Mouse (Mus musculus) midbrain, embryonic 11.5 days (tissue): Measurements from ENCODE around the gene Slc29a2. TPM values are rescaled to one million over a fixed set of nuclear protein-coding genes. Genes with fewer than 3 reads are reported as not detected.

Experiments
- ATAC-seq: fragments of 200-750 bp; cut with Nextera tagmentation; 2 replicates; pipeline ENCODE4 v1.8.0; 2017; ENCODE audit warnings: moderate TSS enrichment, moderate library complexity; ENCODE audit not compliant: low FRiP score
- DNase-seq: peaks from one replicate; pipeline ENCODE4 v3.0.0; 2015; ENCODE audit warnings: low spot score; ENCODE audit errors: missing footprints
- H3K27ac ChIP-seq: fragments of 300-500 bp; sonication (generic); 2 replicates; pipeline ENCODE4 v1.5.1; 2014; ENCODE audit warnings: low read depth, low read length
- H3K27me3 ChIP-seq: fragments of 300-500 bp; sonication (generic); 2 replicates; pipeline ENCODE4 v1.6.1; 2014; ENCODE audit warnings: mild to moderate bottlenecking, low read length, moderate library complexity, mixed read lengths; ENCODE audit not compliant: control insufficient read depth, insufficient read depth
- H3K36me3 ChIP-seq: fragments of 300-500 bp; sonication (generic); 2 replicates; pipeline ENCODE4 v1.6.1; 2014; ENCODE audit warnings: mild to moderate bottlenecking, low read length, moderate library complexity, mixed read lengths; ENCODE audit not compliant: control insufficient read depth, insufficient read depth
- H3K4me1 ChIP-seq: fragments of 300-500 bp; sonication (generic); 2 replicates; pipeline ENCODE4 v1.6.1; 2014; ENCODE audit warnings: low read length; ENCODE audit not compliant: control insufficient read depth, insufficient read depth
- H3K4me2 ChIP-seq: fragments of 300-500 bp; sonication (generic); 2 replicates; pipeline ENCODE4 v1.6.1; 2014; ENCODE audit warnings: mild to moderate bottlenecking, moderate library complexity
- H3K4me3 ChIP-seq: fragments of 300-500 bp; sonication (generic); 2 replicates; pipeline ENCODE4 v1.5.1; 2014; ENCODE audit warnings: low read depth, low read length
- H3K9ac ChIP-seq: fragments of 300-500 bp; sonication (generic); 2 replicates; pipeline ENCODE4 v1.6.1; 2014; ENCODE audit warnings: low read length
- H3K9me3 ChIP-seq: fragments of 300-500 bp; sonication (generic); 2 replicates; pipeline ENCODE4 v1.6.1; 2016; ENCODE audit warnings: low read length; ENCODE audit not compliant: control insufficient read depth
- WGBS: fragments of 180-500 bp; shearing (Covaris S2); extraction: QIAGEN DNeasy Blood & Tissue Kit; methylation state at CpG from one replicate; pipeline ENCODE4 v1.1.7; 2014; 5-methylcytosine and 5-hydroxymethylcytosine counted together
- polyA plus RNA-seq: library from polyadenylated mRNA; unstranded; fragments of >200 nt; fragmentation: Nextera tagmentation; extraction: Ambion mirVana; gene quantifications from 2 replicates; pipeline ENCODE4 v1.2.1, GENCODE M21; 2014

The Slc29a2 gene
- polyA plus RNA-seq, 1 experiment from 2014 or later, result 4.2 TPM

DNA sequence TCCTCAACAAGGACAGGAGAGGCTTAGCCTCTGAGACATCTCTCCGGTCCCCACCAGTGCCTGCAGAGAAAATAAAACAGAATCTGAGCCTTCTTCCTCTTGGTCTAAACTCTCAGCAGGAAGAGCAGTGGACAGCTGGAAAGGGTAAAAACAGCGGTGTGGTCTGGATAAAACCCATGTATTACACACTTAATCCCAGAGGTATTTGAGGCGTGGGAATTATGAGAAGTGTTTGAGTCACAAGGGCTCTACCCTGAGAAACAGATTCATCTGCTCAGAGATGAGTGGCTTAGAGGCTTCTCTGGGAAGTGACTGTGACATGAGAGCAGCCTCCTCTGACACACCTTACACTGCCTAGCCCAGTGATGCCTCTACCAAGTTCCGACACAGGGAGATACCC is 6.0 kb upstream of the Slc29a2 start:
- Histone ChIP-seq H3K9me3 (no peaks in the 10 kb centered on the region), H3K27ac (no peak overlapping the region), H3K4me3 (no peak overlapping the region), H3K36me3 (no peaks in the 10 kb centered on the region), H3K27me3 (no peaks in the 10 kb centered on the region), H3K4me1 (no peaks in the 10 kb centered on the region), H3K9ac (no peak overlapping the region), H3K4me2 (no peak overlapping the region)
- 81% methylated on average over 4 of the region's 4 CpGs for WGBS
- ATAC-seq (no peak), DNase-seq (no peak)

DNA sequence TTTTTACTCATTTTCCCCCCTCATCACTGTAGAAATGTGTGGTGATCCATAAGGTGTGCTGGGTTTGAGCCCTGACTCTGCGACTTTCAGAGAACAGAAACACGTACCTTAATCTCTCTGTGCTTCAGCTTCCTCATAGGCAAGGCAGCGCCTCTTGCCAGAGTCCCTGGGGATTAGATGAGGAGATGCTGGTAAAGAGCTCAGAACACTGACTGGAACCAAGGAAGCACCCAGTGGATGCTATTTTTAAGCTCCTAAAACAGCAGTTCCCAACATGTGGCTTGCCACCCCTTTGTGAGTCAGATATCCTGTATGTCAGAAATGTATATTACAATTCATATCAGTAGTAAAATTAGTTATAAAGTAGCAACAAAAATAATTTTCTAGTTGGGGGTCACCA is 5.5 kb upstream of the Slc29a2 start:
- ATAC-seq (no peak), DNase-seq (no peak)
- H3K4me2 ChIP-seq, result no peak overlapping the region
- no peaks in the 10 kb centered on the region for H3K4me1 ChIP-seq
- 87% methylated on average over 3 of the region's 3 CpGs for WGBS
- H3K9me3 ChIP-seq, result no peaks in the 10 kb centered on the region
- H3K4me3 ChIP-seq, result no peak overlapping the region
- no peaks in the 10 kb centered on the region for H3K36me3 ChIP-seq
- H3K27me3 ChIP-seq, result no peaks in the 10 kb centered on the region
- H3K9ac ChIP-seq, result no peak overlapping the region
- no peak overlapping the region for H3K27ac ChIP-seq

DNA sequence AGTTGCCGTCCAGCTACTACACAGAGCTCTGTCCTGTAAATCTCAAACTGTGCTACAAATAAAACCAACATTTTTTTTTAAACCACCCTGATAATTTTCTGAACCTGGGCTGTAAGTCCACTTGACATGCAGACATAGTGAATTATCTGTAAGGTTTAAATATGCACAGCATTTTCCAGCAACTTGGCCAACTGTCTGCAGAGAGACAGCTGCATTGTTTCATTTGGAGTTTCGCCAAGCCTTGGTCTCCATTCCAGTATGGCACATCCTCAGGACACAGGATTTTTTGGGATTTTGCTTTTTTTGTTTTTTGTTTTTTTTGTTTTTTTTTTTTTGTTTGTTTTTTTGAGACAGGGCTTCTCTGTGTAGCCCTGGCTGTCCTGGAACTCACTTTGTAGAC is 2.2 kb upstream of the Slc29a2 start:
- H3K4me3 ChIP-seq, result no peak overlapping the region
- ATAC-seq, result no peak
- no peaks in the 10 kb centered on the region for H3K9me3 ChIP-seq
- no peak overlapping the region for H3K9ac ChIP-seq
- no peak for DNase-seq
- H3K36me3 ChIP-seq, result no peaks in the 10 kb centered on the region
- H3K4me2 ChIP-seq, result no peak overlapping the region
- no peaks in the 10 kb centered on the region for H3K4me1 ChIP-seq
- no peaks in the 10 kb centered on the region for H3K27me3 ChIP-seq
- H3K27ac ChIP-seq, result no peak overlapping the region
- WGBS, result 90% methylated on average over 2 of the region's 2 CpGs

DNA sequence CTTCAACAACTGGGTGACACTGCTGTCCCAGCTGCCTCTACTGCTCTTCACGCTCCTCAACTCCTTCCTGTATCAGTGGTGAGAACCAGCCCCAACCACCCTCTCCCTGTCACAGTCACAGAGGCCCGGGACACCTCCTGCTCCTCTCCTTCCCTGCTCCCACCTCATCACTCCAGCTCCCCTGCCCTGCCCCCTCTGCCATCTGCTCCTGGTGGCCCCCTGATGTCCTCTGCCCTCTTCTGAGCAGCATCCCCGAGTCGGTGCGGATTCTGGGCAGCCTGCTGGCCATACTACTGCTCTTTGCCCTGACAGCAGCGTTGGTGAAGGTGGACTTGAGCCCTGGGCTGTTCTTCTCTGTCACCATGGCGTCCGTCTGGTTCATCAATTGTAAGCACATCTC is 2.5 kb downstream of the Slc29a2 start:
- Histone ChIP-seq H3K9ac (no peak overlapping the region), H3K27me3 (no peaks in the 10 kb centered on the region), H3K9me3 (no peaks in the 10 kb centered on the region), H3K36me3 (peaks cover 2% of the 10 kb centered on the region; the same call in 1 of the 2 replicates), H3K4me3 (no peak overlapping the region), H3K4me2 (no peak overlapping the region), H3K27ac (no peak overlapping the region), H3K4me1 (no peaks in the 10 kb centered on the region)
- DNase-seq, result no peak
- 87% methylated on average over 8 of the region's 8 CpGs for WGBS
- ATAC-seq, result no peak

DNA sequence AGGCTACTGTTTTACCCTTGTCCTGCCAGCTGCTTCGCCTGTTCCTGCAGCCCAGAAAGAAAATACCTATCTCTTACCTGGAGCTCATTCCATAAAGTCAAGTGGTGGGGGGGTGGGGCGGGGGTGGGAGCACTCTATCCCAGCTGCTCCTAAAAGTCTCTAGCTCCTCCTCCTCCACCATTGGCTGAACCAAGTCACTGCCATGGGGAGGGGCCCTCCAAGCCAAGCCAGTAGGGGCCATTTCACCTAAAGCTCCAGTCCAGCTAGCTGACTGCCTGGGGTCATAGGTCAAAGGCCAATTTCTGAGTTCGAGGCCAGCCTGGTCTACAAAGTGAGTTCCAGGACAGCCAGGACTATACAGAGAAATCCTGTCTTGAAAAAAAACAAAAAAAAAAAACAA is 9.0 kb downstream of the Slc29a2 start:
- Histone ChIP-seq H3K4me2 (no peak overlapping the region), H3K27ac (no peak overlapping the region), H3K27me3 (no peaks in the 10 kb centered on the region), H3K4me3 (no peak overlapping the region), H3K36me3 (peaks cover 2% of the 10 kb centered on the region; the same call in 1 of the 2 replicates), H3K4me1 (peaks cover 1% of the 10 kb centered on the region; the same call in 1 of the 2 replicates), H3K9ac (no peak overlapping the region), H3K9me3 (no peaks in the 10 kb centered on the region)
- ATAC-seq (no peak), DNase-seq (peak; percentile 81)
- WGBS, result 81% methylated on average over 3 of the region's 3 CpGs

- H3K36me3 ChIP-seq, result no peaks in the 10 kb centered on the region
- no peaks in the 10 kb centered on the region for H3K9me3 ChIP-seq
- no peak overlapping the region for H3K4me3 ChIP-seq
- H3K27ac ChIP-seq, result no peak overlapping the region
- 83% methylated on average over 4 of the region's 4 CpGs for WGBS
- H3K4me1 ChIP-seq, result peaks cover 22% of the 10 kb centered on the region
- ATAC-seq, result no peak
- DNase-seq, result peak; percentile 49
- H3K27me3 ChIP-seq, result no peaks in the 10 kb centered on the region
- H3K4me2 ChIP-seq, result no peak overlapping the region
- H3K9ac ChIP-seq, result no peak overlapping the region
Measured at GRCm38 (mm10) chr19:5036577-5036976, 12.9 kb downstream of the Slc29a2 start.

DNA sequence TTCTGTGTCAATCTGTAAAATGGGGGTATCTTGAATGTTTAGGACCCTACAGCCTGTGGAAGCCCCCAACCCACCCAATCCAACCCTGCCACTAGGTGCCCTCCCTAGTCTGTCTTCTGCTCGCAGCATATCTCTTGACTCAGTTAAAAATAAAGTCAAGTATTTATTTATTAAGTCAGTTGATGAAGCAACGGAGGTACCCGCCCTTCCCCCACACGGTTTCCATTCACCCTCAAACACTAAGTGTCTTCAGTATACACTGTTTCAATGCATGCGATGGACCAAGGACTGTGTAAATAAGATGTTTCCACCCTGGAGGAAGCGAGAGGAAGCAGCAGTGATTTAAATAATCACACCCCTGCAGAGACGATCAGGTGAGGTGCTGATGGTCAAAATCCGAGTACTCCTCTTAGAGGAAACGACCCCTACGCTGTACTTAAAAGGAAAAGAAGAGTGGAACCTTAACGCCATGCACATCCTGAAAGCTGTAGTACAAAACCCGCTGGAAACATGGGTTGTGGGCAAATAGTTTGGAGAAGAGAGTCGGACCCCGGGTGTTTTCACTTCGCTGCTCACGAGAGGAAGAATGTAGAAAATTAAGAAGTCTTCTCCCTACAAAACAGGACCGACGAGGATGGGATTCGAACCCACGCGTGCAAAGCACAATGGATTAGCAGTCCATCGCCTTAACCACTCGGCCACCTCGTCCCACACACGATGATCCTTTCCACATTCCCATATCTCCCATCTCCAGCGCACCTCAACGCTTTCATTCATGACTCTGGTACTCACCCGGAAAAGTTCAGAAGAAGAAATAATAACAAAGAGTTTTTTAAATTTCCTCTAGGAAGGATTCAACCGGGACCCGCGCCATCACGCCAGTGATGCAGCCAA is 14.3 kb downstream of the Slc29a2 start:
- H3K9ac ChIP-seq, result peak overlapping the region; percentile 88
- no peaks in the 10 kb centered on the region for H3K36me3 ChIP-seq
- H3K4me1 ChIP-seq, result peaks cover 26% of the 10 kb centered on the region
- peak overlapping the region; percentile 80 for H3K27ac ChIP-seq
- no peaks in the 10 kb centered on the region for H3K27me3 ChIP-seq
- DNase-seq (peak; percentile 99), ATAC-seq (peak; percentile 53)
- no peaks in the 10 kb centered on the region for H3K9me3 ChIP-seq
- H3K4me3 ChIP-seq, result peak overlapping the region; percentile 76
- 8% methylated on average over 32 of the region's 32 CpGs for WGBS
- H3K4me2 ChIP-seq, result peak overlapping the region; percentile 99

- Histone ChIP-seq H3K9ac (peak within 1 kb of the TSS; percentile 88), H3K27ac (peak within 1 kb of the TSS; percentile 80), H3K4me3 (peak within 1 kb of the TSS; percentile 76), H3K27me3 (no peaks in the 10 kb centered on the region), H3K4me1 (peaks cover 26% of the 10 kb centered on the region), H3K4me2 (peak within 1 kb of the TSS; percentile 99), H3K36me3 (no peaks in the 10 kb centered on the region), H3K9me3 (no peaks in the 10 kb centered on the region)
- ATAC-seq (peak; percentile 87), DNase-seq (peak; percentile 98)
- WGBS, result under 1% methylated on average over 42 of the region's 44 CpGs
Measured at GRCm38 (mm10) chr19:5038709-5039156, 15.1 kb downstream of the Slc29a2 start, which contains the start of the genes B4gat1 and AC124502.3. Gene B4gat1, plus strand, starts transcription at chr19:5038826. Gene AC124502.3, plus strand, starts transcription at chr19:5038891.
